Mouse (Mus musculus): Measurements from ENCODE around the gene Ccl5. TPM values are rescaled to one million over a fixed set of nuclear protein-coding genes. Genes with fewer than 3 reads are reported as not detected.
A peak's percentile ranks its signal among the peaks of the same experiment; 100 is the strongest.

The Ccl5 gene
- not detected in 2 replicates for polyA plus RNA-seq (2014; fragmentation: Nextera tagmentation; extraction: Ambion mirVana)

GRCm38 (mm10) chr11:83530360-83530759 lies at the start of gene Ccl5:
Gene Ccl5 (minus strand): TSS chr11:83530518.
- WGBS: 87% methylated on average over 5 of the region's 5 CpGs
- Histone ChIP-seq H3K27me3 (ENCODE audit: control insufficient read depth, insufficient read depth, low read length) (no peaks in the 10 kb centered on the region), H3K27ac (ENCODE audit: low read depth, low read length) (no peak within 1 kb of the TSS), H3K36me3 (ENCODE audit: control insufficient read depth, insufficient read depth, low read length) (no peaks in the 10 kb centered on the region), H3K9me3 (ENCODE audit: control insufficient read depth, low read length) (no peaks in the 10 kb centered on the region), H3K9ac (ENCODE audit: low read length) (no peak within 1 kb of the TSS), H3K4me3 (ENCODE audit: low read depth, low read length) (no peak within 1 kb of the TSS), H3K4me2 (ENCODE audit: low read depth) (no peak within 1 kb of the TSS), H3K4me1 (ENCODE audit: control insufficient read depth, insufficient read depth, low read length) (no peaks in the 10 kb centered on the region)
- no peak for ATAC-seq (ENCODE audit: insufficient read depth, low FRiP score, low TSS enrichment)
- no peak for DNase-seq (ENCODE audit: low spot score)

GRCm38 (mm10) chr11:83578999-83579398 lies 48.7 kb upstream of the Ccl5 start:
- Histone ChIP-seq H3K9ac (ENCODE audit: low read length) (no peak overlapping the region), H3K4me2 (ENCODE audit: low read depth) (no peak overlapping the region), H3K4me3 (ENCODE audit: low read depth, low read length) (no peak overlapping the region), H3K27me3 (ENCODE audit: control insufficient read depth, insufficient read depth, low read length) (no peaks in the 10 kb centered on the region), H3K36me3 (ENCODE audit: control insufficient read depth, insufficient read depth, low read length) (no peaks in the 10 kb centered on the region), H3K9me3 (ENCODE audit: control insufficient read depth, low read length) (no peaks in the 10 kb centered on the region), H3K27ac (ENCODE audit: low read depth, low read length) (no peak overlapping the region), H3K4me1 (ENCODE audit: control insufficient read depth, insufficient read depth, low read length) (no peaks in the 10 kb centered on the region)
- no peak for ATAC-seq (ENCODE audit: insufficient read depth, low FRiP score, low TSS enrichment)
- DNase-seq (ENCODE audit: low spot score): no peak
- 77% methylated on average over 3 of the region's 3 CpGs for WGBS

DNA sequence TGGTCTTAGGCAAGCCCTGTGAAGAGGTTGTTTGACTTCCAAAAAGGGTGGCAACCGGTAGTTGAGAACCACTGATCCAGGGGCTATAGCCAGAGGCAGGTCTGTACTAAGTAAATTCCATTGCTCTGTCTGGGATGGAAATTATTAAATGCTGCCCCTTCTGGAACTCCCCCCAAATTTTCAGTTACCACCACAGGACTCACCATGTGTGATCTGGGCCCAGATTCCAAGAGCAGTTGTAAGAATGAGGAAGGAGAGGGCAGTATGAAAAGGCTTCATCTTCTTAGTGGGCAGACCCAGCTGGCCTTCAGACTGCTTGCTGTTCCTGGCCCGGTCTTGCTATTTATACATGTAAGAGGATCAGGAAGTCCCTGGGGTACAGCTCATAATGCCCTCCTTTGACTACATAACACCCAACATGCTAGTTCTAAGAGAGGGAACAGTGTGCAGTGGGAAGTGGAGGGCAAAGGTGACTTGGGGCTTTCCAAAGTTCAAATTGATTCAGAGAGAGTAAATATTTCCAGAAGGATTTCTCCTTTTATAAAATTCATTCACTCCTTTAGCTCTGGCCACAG lies 48.0 kb upstream of the Ccl5 start, which contains the start of gene Ccl9:
Gene Ccl9 (minus strand): TSS at position 451 of the 575 bp plus-strand sequence.
- 52% methylated on average over 2 of the region's 2 CpGs for WGBS

GRCm38 (mm10) chr11:83576927-83577555 lies 46.7 kb upstream of the Ccl5 start:
- Histone ChIP-seq H3K27me3 (ENCODE audit: control insufficient read depth, insufficient read depth, low read length) (no peaks in the 10 kb centered on the region), H3K4me3 (ENCODE audit: low read depth, low read length) (no peak overlapping the region), H3K36me3 (ENCODE audit: control insufficient read depth, insufficient read depth, low read length) (no peaks in the 10 kb centered on the region), H3K9me3 (ENCODE audit: control insufficient read depth, low read length) (no peaks in the 10 kb centered on the region), H3K4me1 (ENCODE audit: control insufficient read depth, insufficient read depth, low read length) (no peaks in the 10 kb centered on the region), H3K27ac (ENCODE audit: low read depth, low read length) (no peak overlapping the region), H3K4me2 (ENCODE audit: low read depth) (no peak overlapping the region), H3K9ac (ENCODE audit: low read length) (no peak overlapping the region)
- no peak for ATAC-seq (ENCODE audit: insufficient read depth, low FRiP score, low TSS enrichment)
- WGBS: 87% methylated on average over 4 of the region's 4 CpGs
- no peak for DNase-seq (ENCODE audit: low spot score)

More for the DNA sequence above, 48.0 kb upstream of the Ccl5 start, which contains the start of gene Ccl9:
- Histone ChIP-seq H3K27me3 (ENCODE audit: control insufficient read depth, insufficient read depth, low read length) (no peaks in the 10 kb centered on the region), H3K9me3 (ENCODE audit: control insufficient read depth, low read length) (no peaks in the 10 kb centered on the region), H3K4me2 (ENCODE audit: low read depth) (no peak within 1 kb of the TSS), H3K27ac (ENCODE audit: low read depth, low read length) (no peak within 1 kb of the TSS), H3K4me3 (ENCODE audit: low read depth, low read length) (no peak within 1 kb of the TSS), H3K4me1 (ENCODE audit: control insufficient read depth, insufficient read depth, low read length) (no peaks in the 10 kb centered on the region), H3K9ac (ENCODE audit: low read length) (no peak within 1 kb of the TSS), H3K36me3 (ENCODE audit: control insufficient read depth, insufficient read depth, low read length) (no peaks in the 10 kb centered on the region)
- no peak for ATAC-seq (ENCODE audit: insufficient read depth, low FRiP score, low TSS enrichment)
- DNase-seq (ENCODE audit: low spot score): peak; percentile 16

- no peak for ATAC-seq (ENCODE audit: insufficient read depth, low FRiP score, low TSS enrichment)
- H3K27ac ChIP-seq (ENCODE audit: low read depth, low read length): no peak overlapping the region
- DNase-seq (ENCODE audit: low spot score): no peak
Observed at GRCm38 (mm10) chr11:83572834-83573233, 42.5 kb upstream of the Ccl5 start.

DNA sequence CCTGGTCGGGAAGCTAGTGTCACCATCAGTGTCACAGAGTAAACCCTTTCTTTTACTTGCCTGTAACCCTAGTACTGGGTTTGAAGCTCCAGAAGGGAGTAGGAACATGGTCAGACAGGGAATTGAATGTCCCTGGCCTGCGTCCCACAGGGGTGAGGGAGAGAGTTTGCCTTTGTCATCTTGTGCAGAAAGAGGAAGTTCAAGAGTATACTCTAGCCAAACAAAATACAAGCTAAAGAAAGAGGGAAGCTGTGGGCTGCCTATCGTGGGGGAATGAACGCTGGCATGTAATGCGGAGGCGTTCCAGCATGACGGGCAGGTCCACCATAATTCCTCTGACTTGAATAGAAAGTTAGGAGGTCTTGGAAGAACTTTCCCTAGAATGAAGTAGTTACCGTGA lies 41.9 kb upstream of the Ccl5 start:
- DNase-seq (ENCODE audit: low spot score) (no peak), ATAC-seq (ENCODE audit: insufficient read depth, low FRiP score, low TSS enrichment) (no peak)
- no peak overlapping the region for H3K9ac ChIP-seq (ENCODE audit: low read length)
- no peaks in the 10 kb centered on the region for H3K27me3 ChIP-seq (ENCODE audit: control insufficient read depth, insufficient read depth, low read length)
- H3K4me1 ChIP-seq (ENCODE audit: control insufficient read depth, insufficient read depth, low read length): no peaks in the 10 kb centered on the region
- H3K27ac ChIP-seq (ENCODE audit: low read depth, low read length): no peak overlapping the region
- no peak overlapping the region for H3K4me2 ChIP-seq (ENCODE audit: low read depth)
- no peaks in the 10 kb centered on the region for H3K9me3 ChIP-seq (ENCODE audit: control insufficient read depth, low read length)
- WGBS: 92% methylated on average over 8 of the region's 8 CpGs
- H3K4me3 ChIP-seq (ENCODE audit: low read depth, low read length): no peak overlapping the region
- no peaks in the 10 kb centered on the region for H3K36me3 ChIP-seq (ENCODE audit: control insufficient read depth, insufficient read depth, low read length)

More at GRCm38 (mm10) chr11:83572834-83573233, 42.5 kb upstream of the Ccl5 start:
- Histone ChIP-seq H3K9me3 (ENCODE audit: control insufficient read depth, low read length) (no peaks in the 10 kb centered on the region), H3K9ac (ENCODE audit: low read length) (no peak overlapping the region), H3K4me3 (ENCODE audit: low read depth, low read length) (no peak overlapping the region), H3K4me2 (ENCODE audit: low read depth) (no peak overlapping the region), H3K36me3 (ENCODE audit: control insufficient read depth, insufficient read depth, low read length) (no peaks in the 10 kb centered on the region), H3K27me3 (ENCODE audit: control insufficient read depth, insufficient read depth, low read length) (no peaks in the 10 kb centered on the region), H3K4me1 (ENCODE audit: control insufficient read depth, insufficient read depth, low read length) (no peaks in the 10 kb centered on the region)
- WGBS: 64% methylated on average over 9 of the region's 9 CpGs

GRCm38 (mm10) chr11:83570189-83570588 lies 39.9 kb upstream of the Ccl5 start:
- Histone ChIP-seq H3K4me3 (ENCODE audit: low read depth, low read length) (no peak overlapping the region), H3K27me3 (ENCODE audit: control insufficient read depth, insufficient read depth, low read length) (no peaks in the 10 kb centered on the region), H3K9me3 (ENCODE audit: control insufficient read depth, low read length) (no peaks in the 10 kb centered on the region), H3K4me1 (ENCODE audit: control insufficient read depth, insufficient read depth, low read length) (no peaks in the 10 kb centered on the region), H3K4me2 (ENCODE audit: low read depth) (no peak overlapping the region), H3K27ac (ENCODE audit: low read depth, low read length) (no peak overlapping the region), H3K36me3 (ENCODE audit: control insufficient read depth, insufficient read depth, low read length) (no peaks in the 10 kb centered on the region), H3K9ac (ENCODE audit: low read length) (no peak overlapping the region)
- DNase-seq (ENCODE audit: low spot score) (no peak), ATAC-seq (ENCODE audit: insufficient read depth, low FRiP score, low TSS enrichment) (no peak)
- 89% methylated on average over 2 of the region's 2 CpGs for WGBS

DNA sequence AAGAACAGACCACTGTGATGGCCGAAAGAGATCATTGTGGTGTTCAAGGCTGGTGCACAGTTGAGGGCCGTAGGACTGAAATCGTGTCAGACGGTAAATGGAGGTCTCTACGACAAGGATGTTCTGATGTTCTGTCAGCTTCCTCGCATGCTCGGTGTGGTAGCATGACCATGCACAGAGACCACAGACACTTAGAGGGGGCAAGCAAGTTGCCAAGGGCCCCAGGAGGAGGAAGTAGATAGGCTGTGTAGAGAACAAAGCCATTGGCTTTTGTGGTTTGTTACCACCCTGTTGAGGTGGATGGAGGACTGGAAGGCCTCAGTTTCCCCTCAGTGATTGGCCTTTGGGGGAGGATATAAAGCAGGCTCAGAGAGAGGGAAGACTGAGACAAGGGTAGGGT lies 38.9 kb upstream of the Ccl5 start:
- no peak for DNase-seq (ENCODE audit: low spot score)
- no peak overlapping the region for H3K4me3 ChIP-seq (ENCODE audit: low read depth, low read length)
- no peaks in the 10 kb centered on the region for H3K9me3 ChIP-seq (ENCODE audit: control insufficient read depth, low read length)
- no peaks in the 10 kb centered on the region for H3K27me3 ChIP-seq (ENCODE audit: control insufficient read depth, insufficient read depth, low read length)
- no peak overlapping the region for H3K9ac ChIP-seq (ENCODE audit: low read length)
- H3K36me3 ChIP-seq (ENCODE audit: control insufficient read depth, insufficient read depth, low read length): no peaks in the 10 kb centered on the region
- H3K27ac ChIP-seq (ENCODE audit: low read depth, low read length): no peak overlapping the region
- no peak overlapping the region for H3K4me2 ChIP-seq (ENCODE audit: low read depth)
- no peaks in the 10 kb centered on the region for H3K4me1 ChIP-seq (ENCODE audit: control insufficient read depth, insufficient read depth, low read length)
- ATAC-seq (ENCODE audit: insufficient read depth, low FRiP score, low TSS enrichment): no peak
- 93% methylated on average over 7 of the region's 7 CpGs for WGBS

DNA sequence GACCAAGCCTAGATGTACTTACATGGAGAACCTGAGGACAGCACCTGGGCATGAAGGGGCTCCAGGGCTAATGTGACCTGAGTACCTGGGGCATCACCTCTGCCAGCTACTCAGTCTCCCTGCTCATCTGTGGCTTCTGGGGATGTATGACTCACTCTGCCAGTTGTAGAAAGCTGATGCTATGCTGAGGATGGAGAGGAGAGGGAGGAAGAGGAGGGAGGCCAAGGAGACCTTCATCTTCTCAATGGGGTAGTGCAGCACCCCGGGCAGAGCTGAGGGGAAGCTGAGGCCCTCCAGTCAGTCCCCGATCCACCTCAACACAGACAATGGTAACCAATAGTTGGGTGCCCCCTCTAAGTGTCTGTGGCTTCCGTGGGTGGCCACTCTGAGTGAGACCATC lies 38.5 kb upstream of the Ccl5 start:
- Histone ChIP-seq H3K4me2 (ENCODE audit: low read depth) (no peak overlapping the region), H3K9ac (ENCODE audit: low read length) (no peak overlapping the region), H3K27me3 (ENCODE audit: control insufficient read depth, insufficient read depth, low read length) (no peaks in the 10 kb centered on the region), H3K9me3 (ENCODE audit: control insufficient read depth, low read length) (no peaks in the 10 kb centered on the region), H3K27ac (ENCODE audit: low read depth, low read length) (no peak overlapping the region), H3K4me1 (ENCODE audit: control insufficient read depth, insufficient read depth, low read length) (no peaks in the 10 kb centered on the region), H3K4me3 (ENCODE audit: low read depth, low read length) (no peak overlapping the region), H3K36me3 (ENCODE audit: control insufficient read depth, insufficient read depth, low read length) (no peaks in the 10 kb centered on the region)
- ATAC-seq (ENCODE audit: insufficient read depth, low FRiP score, low TSS enrichment) (no peak), DNase-seq (ENCODE audit: low spot score) (no peak)
- WGBS: 89% methylated on average over 3 of the region's 3 CpGs
